Mouse (Mus musculus): ENCODE data around the gene Cabcoco1.

DNA sequence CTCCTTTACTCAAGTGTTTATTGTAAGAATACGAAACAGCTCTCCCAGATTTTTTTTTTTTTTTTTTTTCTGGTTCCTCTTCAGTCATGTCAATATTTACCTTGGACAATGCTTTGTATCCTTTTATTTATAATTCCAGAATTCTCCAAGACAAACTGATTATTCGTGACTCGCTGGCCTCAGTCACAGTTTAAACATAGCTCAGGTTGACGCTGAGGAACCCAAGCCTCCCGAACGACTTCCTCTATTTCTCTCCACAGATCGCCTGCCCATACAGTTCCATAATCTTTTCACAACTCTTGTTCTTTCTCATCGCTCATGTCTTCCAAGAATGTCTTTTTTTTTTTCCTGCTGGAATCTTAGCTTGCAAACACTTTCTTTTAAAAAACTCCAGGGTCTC lies 144.9 kb downstream of the Cabcoco1 start:
- TF ChIP-seq CTCF (conservative IDR thresholded peaks at IDR 0.05; ENCODE audit: insufficient read depth, insufficient read length, low read depth, low read length) (no peak), POLR2A (IDR thresholded peaks at IDR 0.05; ENCODE audit: low read depth, low read length) (no peak)

Data from kidney, adult 2 months (tissue).